Mouse (Mus musculus) lung, adult 2 months (tissue): ENCODE measurements around the gene Fstl3.

Experiments used
- CTCF ChIP-seq: fragments of 200-500 bp; IDR thresholded peaks from 2 replicates; pipeline ENCODE4 v1.5.1; 2011; ENCODE audit warnings: mild to moderate bottlenecking, low read length, control low read depth; ENCODE audit not compliant: insufficient read depth
- POLR2A ChIP-seq: fragments of 200-500 bp; IDR thresholded peaks from 2 replicates; pipeline ENCODE4 v1.6.1; 2011; ENCODE audit warnings: low read depth, mild to moderate bottlenecking, control low read depth, low read length, borderline replicate concordance; ENCODE audit errors: extremely low read depth

DNA sequence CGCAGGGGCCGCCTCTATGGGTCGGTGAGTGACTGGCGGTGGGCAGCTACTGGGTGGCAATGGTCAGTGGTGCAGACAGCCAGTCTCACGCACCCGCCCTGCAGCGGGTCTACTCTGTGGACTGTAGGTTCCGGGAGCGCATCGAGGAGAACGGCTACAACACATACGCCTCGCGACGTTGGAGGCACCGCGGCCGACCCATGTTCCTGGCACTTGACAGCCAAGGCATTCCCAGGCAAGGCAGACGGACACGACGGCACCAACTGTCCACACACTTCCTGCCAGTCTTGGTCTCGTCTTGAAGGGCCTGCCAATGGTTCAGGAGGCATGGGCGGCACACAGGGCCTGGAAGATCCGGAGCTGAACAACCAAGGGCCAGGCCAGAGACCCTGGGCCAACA lies 20.4 kb upstream of the Fstl3 start:
- TF ChIP-seq POLR2A (no peak), CTCF (no peak)
